Mouse (Mus musculus) kidney, adult 11 months (tissue): ENCODE results near the gene Sqstm1.
A peak's percentile ranks its signal among the peaks of the same experiment; 100 is the strongest.
"Not testable (repeated sequence)": the region's sequence is repeated elsewhere in the genome, so short reads cannot be mapped to it uniquely, and the experiment has no call there.

Source experiments
- DNase-seq: peaks from one replicate; pipeline ENCODE4 v3.0.0; 2022

The Sqstm1 gene

GRCm38 (mm10) chr11:50207344-50207743 is 3.3 kb downstream of the Sqstm1 start:
- DNase-seq = no peak

GRCm38 (mm10) chr11:50206037-50206436 is 4.6 kb downstream of the Sqstm1 start:
- DNase-seq = no peak

DNA sequence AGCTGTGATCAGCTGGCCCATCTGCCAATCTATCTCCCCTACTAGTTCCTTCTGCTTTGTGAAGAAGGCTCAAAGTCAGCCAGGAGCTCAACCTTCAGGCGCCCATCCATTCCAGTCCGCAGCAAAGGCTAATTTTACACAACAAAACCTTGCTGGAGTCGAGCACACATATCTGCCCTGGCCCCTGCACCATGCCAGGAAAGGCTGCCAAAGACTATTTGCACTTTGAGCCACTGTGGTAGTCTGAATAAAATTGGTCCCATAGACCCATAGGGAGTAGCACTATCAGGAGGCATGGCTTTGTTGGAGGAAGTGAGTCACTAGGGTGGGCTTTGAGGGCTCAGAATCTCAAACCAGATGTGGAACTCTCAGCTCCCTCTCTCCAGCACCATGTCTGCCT is 5.2 kb downstream of the Sqstm1 start:
- no peak for DNase-seq

DNA sequence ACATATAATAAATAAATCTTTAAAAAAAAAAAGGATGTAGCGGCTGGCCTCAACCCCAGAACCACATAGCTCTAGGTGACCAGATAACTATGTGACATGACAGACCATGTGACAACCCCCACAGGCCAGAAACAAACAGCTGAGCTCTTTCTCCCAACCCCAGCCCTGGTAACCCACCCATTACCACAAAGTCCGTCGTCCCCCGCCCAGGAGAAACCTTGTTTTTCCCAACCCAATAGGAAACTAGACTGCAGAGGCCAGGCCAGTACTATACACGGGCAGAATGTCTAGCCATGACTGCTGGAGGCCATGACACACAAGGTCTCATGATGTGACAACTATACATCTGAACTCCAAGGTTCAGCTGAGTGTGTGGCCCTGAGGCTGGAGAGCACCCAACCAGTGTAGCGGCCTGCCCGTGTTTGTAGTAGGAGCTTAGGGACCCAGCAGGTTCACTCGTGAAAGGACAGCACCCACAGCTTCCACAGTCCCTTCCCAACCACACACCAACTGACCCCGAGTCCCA is 7.3 kb downstream of the Sqstm1 start:
- DNase-seq = no peak

GRCm38 (mm10) chr11:50201590-50201989 is 9.0 kb downstream of the Sqstm1 start:
- DNase-seq = no peak

GRCm38 (mm10) chr11:50200613-50201012 is 10.0 kb downstream of the Sqstm1 start:
- DNase-seq = no peak

- DNase-seq = no peak
Observed at GRCm38 (mm10) chr11:50198916-50199315, 11.7 kb downstream of the Sqstm1 start.

DNA sequence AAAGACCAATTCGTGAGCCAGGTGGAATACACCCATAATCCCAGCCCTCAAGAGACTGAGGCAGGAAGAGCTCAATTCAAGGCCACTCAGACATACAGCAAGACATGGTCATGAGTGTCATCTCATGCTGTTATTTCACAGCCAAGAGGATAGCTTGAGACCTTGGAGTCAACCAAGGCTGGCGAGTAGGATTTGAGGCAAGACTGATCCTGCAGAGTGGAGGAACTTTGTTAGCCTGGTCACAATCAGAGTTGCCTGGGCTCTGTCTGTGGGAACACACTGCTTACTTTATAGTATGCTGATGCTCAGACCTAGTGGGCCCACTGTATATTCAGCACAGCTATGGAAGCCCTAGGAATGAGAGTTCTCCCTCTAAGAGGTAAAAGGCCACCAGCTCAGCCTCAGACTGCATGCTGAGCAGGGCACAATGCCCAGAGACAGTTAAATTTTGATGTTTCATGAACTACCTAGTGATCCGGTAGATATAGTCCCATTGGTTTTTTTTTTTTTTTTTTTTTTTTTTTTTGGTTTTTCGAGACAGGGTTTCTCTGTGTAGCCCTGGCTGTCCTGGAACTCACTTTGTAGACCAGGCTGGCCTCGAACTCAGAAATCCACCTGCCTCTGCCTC is 12.3 kb downstream of the Sqstm1 start:
- DNase-seq = no peak

DNA sequence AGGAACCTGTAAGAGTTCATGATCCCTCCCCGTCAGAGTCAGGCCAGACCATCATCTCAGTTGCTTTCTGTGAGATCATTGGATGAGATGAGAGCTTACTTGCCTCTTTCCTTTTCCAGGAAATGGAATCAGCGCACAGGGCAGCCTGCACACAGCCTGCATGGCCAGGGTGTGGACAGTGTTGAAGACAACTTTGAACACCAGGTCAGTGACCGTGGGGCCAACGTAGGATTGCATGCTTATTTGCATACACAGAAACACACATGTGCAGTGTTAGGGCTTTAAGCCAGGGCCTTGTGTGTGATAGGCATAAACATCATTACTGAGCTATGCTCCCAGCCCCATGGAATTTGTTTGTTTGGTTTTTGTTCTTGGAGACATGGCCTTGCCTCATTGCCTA is 13.1 kb downstream of the Sqstm1 start:
- no peak for DNase-seq

GRCm38 (mm10) chr11:50194793-50195192 is 15.8 kb downstream of the Sqstm1 start:
- DNase-seq = no peak

DNA sequence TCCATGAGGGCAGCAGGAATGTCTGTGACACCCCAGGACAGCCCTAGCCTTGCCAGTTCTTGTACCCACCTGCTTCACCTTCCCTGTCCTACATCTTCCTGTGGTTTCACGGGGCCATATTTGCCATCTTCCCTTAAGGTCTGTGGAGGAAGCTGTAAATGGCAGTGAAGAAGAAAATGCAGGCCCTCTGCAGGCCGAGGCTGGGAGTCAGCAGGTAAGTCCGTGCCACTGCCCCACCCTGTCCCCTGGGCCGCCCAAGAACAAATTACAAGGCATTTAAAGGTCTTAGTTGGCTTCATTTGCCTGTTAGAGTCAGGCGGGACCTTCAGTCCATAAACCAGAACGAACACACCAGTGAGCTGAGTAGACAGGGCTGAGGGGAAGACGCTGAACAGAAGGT is 16.6 kb downstream of the Sqstm1 start:
- DNase-seq = no peak

- DNase-seq = no peak
Observed at GRCm38 (mm10) chr11:50192278-50192677, 18.3 kb downstream of the Sqstm1 start.

GRCm38 (mm10) chr11:50190362-50190761 is 20.3 kb downstream of the Sqstm1 start:
- DNase-seq = no peak

DNA sequence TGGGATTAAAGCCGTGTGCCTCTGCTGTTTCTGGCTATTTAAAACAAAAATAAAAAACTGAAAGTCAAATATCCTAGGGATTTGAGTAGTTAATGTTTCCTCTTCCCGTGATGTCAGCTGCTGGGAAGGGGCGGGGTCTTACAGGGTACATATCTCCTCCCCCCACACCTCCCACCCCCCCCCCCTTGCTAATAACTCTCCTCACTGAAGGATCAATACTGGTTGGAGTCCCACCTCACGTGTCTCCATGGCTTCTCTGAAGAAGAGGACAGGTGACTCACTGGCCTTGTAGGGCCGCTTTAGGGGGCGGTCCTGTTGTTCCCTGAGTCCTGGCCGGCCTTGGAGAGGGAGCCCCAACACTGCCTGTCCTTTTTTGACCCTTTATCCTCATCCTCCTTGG is 21.9 kb downstream of the Sqstm1 start:
- no peak for DNase-seq

DNA sequence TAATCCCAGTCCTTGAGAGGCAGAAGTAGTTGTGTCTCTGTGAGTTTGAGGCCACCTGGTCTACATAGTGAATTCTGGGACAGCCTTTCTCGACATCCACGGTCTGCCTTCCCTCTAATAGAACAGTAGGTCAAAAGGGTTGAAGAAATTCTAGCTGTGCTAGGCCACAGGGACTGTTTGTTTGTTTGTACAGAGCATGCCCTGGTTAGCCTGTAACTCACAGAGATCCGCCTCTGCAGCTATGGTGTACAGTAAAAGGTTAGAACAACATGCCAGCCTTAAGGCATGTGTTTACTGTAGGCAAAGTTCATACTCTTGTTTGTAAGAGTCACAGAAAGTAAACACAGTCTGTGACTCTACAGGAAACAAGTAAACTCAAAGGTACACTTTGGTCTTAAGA is 25.8 kb downstream of the Sqstm1 start:
- peak; percentile 56 for DNase-seq

- DNase-seq = no peak
Observed at GRCm38 (mm10) chr11:50182702-50183101, 27.9 kb downstream of the Sqstm1 start.

DNA sequence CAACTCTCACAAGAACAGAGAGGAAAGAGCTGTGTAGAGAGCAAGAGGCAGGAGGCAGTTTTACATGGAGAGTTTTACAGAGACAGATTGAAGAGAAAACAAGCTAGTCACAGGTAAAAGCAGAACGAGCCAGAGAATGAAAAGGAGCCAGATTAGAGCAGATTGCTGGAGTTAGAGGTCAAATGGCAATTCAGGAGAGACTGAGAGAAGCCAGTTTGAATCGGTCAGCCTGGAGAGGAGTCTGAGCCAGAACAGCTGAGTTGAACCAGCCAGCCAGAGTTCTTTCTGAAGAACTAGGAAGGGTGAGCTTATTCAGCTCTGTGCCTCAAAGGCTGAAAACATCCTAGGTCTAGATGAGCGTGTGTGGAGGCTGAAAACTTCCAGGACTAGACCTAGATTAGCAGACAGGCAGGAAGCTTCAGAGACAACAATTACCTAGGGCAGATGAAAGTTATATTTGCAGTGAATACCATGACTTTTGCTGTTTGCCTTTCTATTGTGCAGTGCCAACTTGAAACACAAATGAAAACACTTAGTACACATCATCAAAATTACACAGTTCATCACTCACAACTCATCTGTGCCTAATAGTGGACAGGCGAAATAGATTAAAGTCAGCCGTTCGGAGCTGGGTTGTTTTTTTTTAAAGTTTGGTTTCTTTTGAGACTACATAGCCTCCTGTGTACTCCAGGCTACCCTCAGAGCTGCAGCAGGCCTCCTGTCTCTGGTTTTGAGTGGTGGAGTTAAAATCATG is 30.0 kb downstream of the Sqstm1 start:
- DNase-seq = no peak

GRCm38 (mm10) chr11:50178532-50179488 is 31.8 kb downstream of the Sqstm1 start:
- no peak for DNase-seq

DNA sequence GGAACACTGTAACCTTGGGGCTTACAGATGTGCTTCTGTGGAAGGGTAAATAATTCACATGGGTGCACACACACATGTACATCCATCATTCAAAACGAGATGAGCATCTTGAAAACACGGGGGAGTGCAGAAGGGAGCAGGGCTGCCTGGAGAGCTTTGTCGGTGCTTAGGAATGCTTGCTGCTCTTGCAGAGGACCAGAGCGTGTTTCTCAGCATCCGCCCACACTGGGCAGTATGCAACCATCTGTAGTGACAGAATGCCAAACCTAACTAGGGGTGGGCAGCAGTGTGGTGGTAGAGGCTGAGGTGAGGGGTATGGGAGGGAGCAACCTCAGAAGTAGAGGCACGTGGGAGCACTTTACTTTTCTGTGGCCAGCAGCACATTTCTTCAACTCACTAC is 33.5 kb downstream of the Sqstm1 start:
- no peak for DNase-seq

- peak; percentile 80 for DNase-seq
Observed at GRCm38 (mm10) chr11:50176351-50176750, 34.3 kb downstream of the Sqstm1 start.

DNA sequence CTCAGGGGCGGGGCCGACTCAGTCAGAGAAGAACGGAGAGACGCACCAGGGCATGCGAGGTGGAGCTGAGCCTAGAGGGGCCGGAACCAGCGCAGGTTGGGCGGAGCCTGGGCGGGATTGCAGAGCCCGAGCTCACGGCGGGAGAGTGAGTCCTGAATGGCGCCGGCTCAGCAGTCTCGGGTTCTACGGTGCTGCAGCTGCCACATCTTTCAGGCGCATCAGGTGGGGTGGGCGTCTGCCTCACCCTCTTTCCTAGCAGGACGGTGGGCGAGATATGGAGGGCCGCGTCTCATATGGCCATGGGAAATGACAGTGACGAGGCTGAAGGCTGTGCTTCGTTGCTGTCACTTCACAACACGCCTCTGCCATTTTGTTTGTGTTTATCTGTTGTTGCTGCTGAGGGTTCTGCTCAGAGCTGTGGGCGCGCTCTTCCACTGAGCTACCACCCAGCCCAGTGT is 35.9 kb downstream of the Sqstm1 start:
- DNase-seq = peak; percentile 98

GRCm38 (mm10) chr11:50174111-50174729 is 36.4 kb downstream of the Sqstm1 start, which contains the start of gene Mrnip:
Gene Mrnip, plus strand, starts transcription at chr11:50174444.
- not testable (repeated sequence) for DNase-seq

GRCm38 (mm10) chr11:50168352-50168751 is 42.3 kb downstream of the Sqstm1 start:
- DNase-seq = no peak
